Mouse (Mus musculus) CH12.LX (cell line): ENCODE results near the gene Foxe1. TPM values are rescaled to one million over a fixed set of nuclear protein-coding genes. Genes with fewer than 3 reads are reported as not detected.

Source experiments
- DNase-seq: peaks from one replicate; pipeline ENCODE4 v3.0.0-alpha.2; 2013; ENCODE audit errors: extremely low read depth
- H3K27ac ChIP-seq: 2 replicates; pipeline ENCODE4 v1.5.1; 2012; ENCODE audit warnings: low read depth, mild to moderate bottlenecking, control low read depth, moderate library complexity; ENCODE audit not compliant: insufficient read depth
- H3K27me3 ChIP-seq: replicated peaks from 2 replicates; pipeline ENCODE3; 2012; ENCODE audit warnings: inconsistent platforms
- H3K36me3 ChIP-seq, 2 experiments: replicated peaks in 1 of 2; 2 replicates each; pipeline versions ENCODE3 to v1.6.1; 2012; ENCODE audit warnings: inconsistent platforms in 1 of 2, low read length in 1 of 2, mild to moderate bottlenecking in 1 of 2, mixed read lengths in 1 of 2, moderate library complexity in 1 of 2; ENCODE audit not compliant: control insufficient read depth in 1 of 2, insufficient read depth in 1 of 2
- H3K4me1 ChIP-seq, 2 experiments: 2 replicates each; pipeline ENCODE4 v1.6.1; 2012; ENCODE audit warnings: inconsistent platforms in 1 of 2, moderate library complexity in 1 of 2; ENCODE audit not compliant: insufficient read depth in 2 of 2, control insufficient read depth in 1 of 2
- H3K4me2 ChIP-seq: 2 replicates; pipeline ENCODE4 v1.6.1; 2012; ENCODE audit warnings: low read depth, mild to moderate bottlenecking, control low read depth; ENCODE audit not compliant: poor library complexity, insufficient read depth, severe bottlenecking
- H3K4me3 ChIP-seq, 3 experiments: fragments of 150-350 bp in 1 of 3; sonication (generic) in 1 of 3; replicated peaks in 1 of 3; 2 replicates each; pipeline versions ENCODE3 to v1.5.1; 2011 to 2012; ENCODE audit warnings: low read depth in 2 of 3, low read length in 2 of 3, mild to moderate bottlenecking in 2 of 3, moderate library complexity in 2 of 3, control low read depth in 1 of 3, improper control_type of control experiment in 1 of 3, inconsistent platforms in 1 of 3, mixed read lengths in 1 of 3; ENCODE audit not compliant: poor library complexity in 1 of 3
- H3K79me2 ChIP-seq: replicated peaks from 2 replicates; pipeline ENCODE4 v1.6.1; 2012; ENCODE audit warnings: mild to moderate bottlenecking, moderate library complexity; ENCODE audit not compliant: control insufficient read depth, poor library complexity, insufficient read depth, severe bottlenecking; ENCODE audit errors: extremely low read depth
- H3K9ac ChIP-seq: 2 replicates; pipeline ENCODE4 v1.6.1; 2012; ENCODE audit warnings: low read depth, mild to moderate bottlenecking, control low read depth, moderate library complexity; ENCODE audit not compliant: insufficient read depth
- H3K9me3 ChIP-seq: replicated peaks from 2 replicates; pipeline ENCODE3; 2012; ENCODE audit warnings: low read length, inconsistent platforms, mixed read lengths
- BHLHE40 ChIP-seq: IDR thresholded peaks from 2 replicates; pipeline ENCODE4 v1.6.1; 2011; ENCODE audit warnings: mild to moderate bottlenecking, low read depth, low read length, improper control_type of control experiment
- CHD2 ChIP-seq: IDR thresholded peaks from 2 replicates; pipeline ENCODE4 v1.6.1; 2011; ENCODE audit warnings: low read length, improper control_type of control experiment
- CTCF ChIP-seq, 2 experiments: IDR thresholded peaks in 1 of 2; conservative IDR thresholded peaks in 1 of 2; 2 replicates each; pipeline ENCODE4 v1.5.1; 2011 to 2012; ENCODE audit warnings: low read depth in 2 of 2, low read length in 2 of 2, improper control_type of control experiment in 1 of 2, inconsistent platforms in 1 of 2, mild to moderate bottlenecking in 1 of 2, moderate library complexity in 1 of 2
- E2F4 ChIP-seq: IDR thresholded peaks from 2 replicates; pipeline ENCODE4 v1.6.1; 2011; ENCODE audit warnings: low read depth, low read length, improper control_type of control experiment; ENCODE audit not compliant: insufficient replicate concordance
- ELF1 ChIP-seq: IDR thresholded peaks from 2 replicates; pipeline ENCODE4 v1.6.1; 2014; ENCODE audit warnings: low read depth, mild to moderate bottlenecking, inconsistent platforms, low read length, improper control_type of control experiment
- EP300 ChIP-seq: IDR thresholded peaks from 2 replicates; pipeline ENCODE4 v1.6.1; 2011; ENCODE audit warnings: low read length, improper control_type of control experiment
- GABPA ChIP-seq: IDR thresholded peaks from 2 replicates; pipeline ENCODE4 v1.6.1; 2012; ENCODE audit warnings: low read depth, low read length, improper control_type of control experiment, inconsistent platforms; ENCODE audit not compliant: insufficient replicate concordance
- JUN ChIP-seq: IDR thresholded peaks from 2 replicates; pipeline ENCODE4 v1.6.1; 2011; ENCODE audit warnings: low read depth, mild to moderate bottlenecking, low read length, improper control_type of control experiment, moderate library complexity; ENCODE audit not compliant: insufficient read depth
- JUND ChIP-seq: conservative IDR thresholded peaks from 2 replicates; pipeline ENCODE4 v1.6.1; 2011; ENCODE audit warnings: low read depth, low read length, improper control_type of control experiment
- KAT2A ChIP-seq: IDR thresholded peaks from 2 replicates; pipeline ENCODE4 v1.6.1; 2012; ENCODE audit warnings: low read length, improper control_type of control experiment, inconsistent platforms; ENCODE audit not compliant: insufficient replicate concordance
- MAFK ChIP-seq: IDR thresholded peaks from 2 replicates; pipeline ENCODE4 v1.6.1; 2011; ENCODE audit warnings: low read length, improper control_type of control experiment; ENCODE audit not compliant: insufficient replicate concordance
- MAX ChIP-seq: IDR thresholded peaks from 2 replicates; pipeline ENCODE4 v1.6.1; 2011; ENCODE audit warnings: low read length, improper control_type of control experiment
- MEF2A ChIP-seq: IDR thresholded peaks from 2 replicates; pipeline ENCODE4 v1.6.1; 2014; ENCODE audit warnings: low read depth, mild to moderate bottlenecking, inconsistent platforms, low read length, improper control_type of control experiment, borderline replicate concordance
- MXI1 ChIP-seq: IDR thresholded peaks from 2 replicates; pipeline ENCODE4 v1.6.1; 2011; ENCODE audit warnings: mild to moderate bottlenecking, low read depth, low read length, improper control_type of control experiment
- NELFE ChIP-seq: IDR thresholded peaks from 2 replicates; pipeline ENCODE4 v1.6.1; 2011; ENCODE audit warnings: low read depth, low read length, improper control_type of control experiment
- NRF1 ChIP-seq: IDR thresholded peaks from 2 replicates; pipeline ENCODE4 v1.6.1; 2014; ENCODE audit warnings: low read depth, mild to moderate bottlenecking, inconsistent platforms, low read length, improper control_type of control experiment, moderate library complexity
- POLR2A ChIP-seq: IDR thresholded peaks from 2 replicates; pipeline ENCODE4 v1.6.1; 2011; ENCODE audit warnings: low read depth, mild to moderate bottlenecking, improper control_type of control experiment, low read length
- RAD21 ChIP-seq: IDR thresholded peaks from 2 replicates; pipeline ENCODE4 v1.6.1; 2011; ENCODE audit warnings: low read depth, mild to moderate bottlenecking, low read length, improper control_type of control experiment, moderate library complexity
- SIN3A ChIP-seq: IDR thresholded peaks from 2 replicates; pipeline ENCODE4 v1.6.1; 2012; ENCODE audit warnings: low read length, improper control_type of control experiment, inconsistent platforms
- SMC3 ChIP-seq: IDR thresholded peaks from 2 replicates; pipeline ENCODE4 v1.6.1; 2011; ENCODE audit warnings: low read depth, low read length, improper control_type of control experiment
- TBP ChIP-seq: conservative IDR thresholded peaks from 2 replicates; pipeline ENCODE4 v1.6.1; 2011; ENCODE audit warnings: low read depth, low read length, improper control_type of control experiment
- UBTF ChIP-seq: IDR thresholded peaks from 2 replicates; pipeline ENCODE4 v1.6.1; 2012; ENCODE audit warnings: low read depth, mild to moderate bottlenecking, inconsistent platforms, low read length, improper control_type of control experiment, moderate library complexity
- USF1 ChIP-seq: IDR thresholded peaks from 2 replicates; pipeline ENCODE4 v1.6.1; 2014; ENCODE audit warnings: low read depth, mild to moderate bottlenecking, inconsistent platforms, low read length, improper control_type of control experiment
- USF2 ChIP-seq: conservative IDR thresholded peaks from 2 replicates; pipeline ENCODE4 v1.6.1; 2011; ENCODE audit warnings: low read depth, low read length, improper control_type of control experiment
- ZC3H11A ChIP-seq: IDR thresholded peaks from 2 replicates; pipeline ENCODE4 v1.6.1; 2012; ENCODE audit warnings: low read depth, mild to moderate bottlenecking, inconsistent platforms, low read length, improper control_type of control experiment
- ZKSCAN1 ChIP-seq: IDR thresholded peaks from 2 replicates; pipeline ENCODE4 v1.6.1; 2012; ENCODE audit warnings: low read depth, inconsistent platforms, low read length, improper control_type of control experiment, borderline replicate concordance
- dilution Hi-C: fragments of 300-500 bp; cut with MboI; formaldehyde crosslinking; loops from 2 replicates; pipeline ENCODE4 v1.14.3; 2020; ENCODE audit warnings: low sequenced_read_pairs; ENCODE audit not compliant: extremely low pct_unique_long_range_greater_than_20kb, extremely low pct_ligation_motif_present
- in situ Hi-C: fragments of 300-500 bp; cut with MboI; formaldehyde crosslinking; loops from 3 replicates; pipeline ENCODE4 v1.14.3; 2019; ENCODE audit warnings: low sequenced_read_pairs, low pct_ligation_motif_present, low pct_unique_long_range_greater_than_20kb, mixed read lengths
- polyA plus RNA-seq: library from polyadenylated mRNA; unstranded; fragments of >175 nt; gene quantifications from 2 replicates; pipeline ENCODE4 v1.2.1, GENCODE M21; 2012; ENCODE audit warnings: low read depth; ENCODE audit not compliant: insufficient read length
- total RNA-seq, 2 experiments: library from RNA; depleted of rRNA; stranded (reverse); fragments of 300-350 nt in 1 of 2; fragments of >200 nt in 1 of 2; gene quantifications; 2 replicates each; pipeline ENCODE4 v1.2.3; 2012 to 2014

Gene Foxe1
- total and polyA plus RNA-seq, 3 experiments = not detected

- Histone ChIP-seq H3K9ac (no peak overlapping the region), H3K27me3 (no peaks in the 10 kb centered on the region), H3K4me2 (no peak overlapping the region), H3K4me3 (no peak overlapping the region), H3K36me3 (peaks cover 27 to 53% of the 10 kb centered on the region in 2 experiments), H3K4me1 (peaks cover 0 to 11% of the 10 kb centered on the region in 2 experiments; a peak in 1 of 4 replicates)
- dilution Hi-C loops = no loop called here
- in situ Hi-C loops = no loop called here
- peak; percentile 59 for DNase-seq
- TF ChIP-seq NELFE = no peak; the same call in 1 of the 2 replicates
- no peak for TF ChIP-seq EP300
- no peak for TF ChIP-seq MAX
- no peak for TF ChIP-seq ZC3H11A
- peak; percentile 89 for TF ChIP-seq BHLHE40
- no peak for TF ChIP-seq E2F4
- TF ChIP-seq USF2 = peak; percentile 80
- TF ChIP-seq CTCF (conservative IDR thresholded peaks at IDR 0.05 in 1 of 2, IDR thresholded peaks at IDR 0.05 in 1 of 2; ENCODE audit: low read depth in 2 of 2, low read length in 2 of 2) = peak; percentile 70 to 80
- no peak for TF ChIP-seq JUND
- no peak for TF ChIP-seq JUN
- TF ChIP-seq KAT2A = no peak
- TF ChIP-seq USF1 = peak; percentile 83
- TF ChIP-seq CHD2 = no peak
- no peak for TF ChIP-seq UBTF
- 0 out of 2 replicates have a peak, but pooled peaks have one; percentile 16 for TF ChIP-seq ELF1
- no peak for TF ChIP-seq ZKSCAN1
- no peak for TF ChIP-seq NRF1
- no peak for TF ChIP-seq SIN3A
- TF ChIP-seq RAD21 = peak; percentile 51
- no peak for TF ChIP-seq GABPA
- no peak for TF ChIP-seq MAFK
- no peak for TF ChIP-seq MEF2A
- TF ChIP-seq SMC3 = peak; percentile 62
- no peak for TF ChIP-seq TBP
- no peak for TF ChIP-seq MXI1
- no peak for TF ChIP-seq POLR2A
- TF ChIP-seq, all 38 proteins: peak for 7
- no peaks in the 10 kb centered on the region for H3K79me2 ChIP-seq
- no peak overlapping the region for H3K27ac ChIP-seq
- no peaks in the 10 kb centered on the region for H3K9me3 ChIP-seq
These were observed 31.5 kb downstream of the Foxe1 start for GRCm38 (mm10) chr4:46374869-46375368.
